Mouse (Mus musculus): ENCODE results near the gene Serpinb6d. TPM values are rescaled to one million over a fixed set of nuclear protein-coding genes. Genes with fewer than 3 reads are reported as not detected.

Serpinb6d gene
- not detected for total RNA-seq (2021)
- long read RNA-seq, experiment 1, result 0 reads
- long read RNA-seq, experiment 2, result 0 reads

- no peak for DNase-seq
These were observed at the start of gene Serpinb6d for GRCm38 (mm10) chr13:33661105-33661504. Serpinb6d (plus strand) TSS chr13:33661405.

- no peak for DNase-seq
These were observed 38.3 kb upstream of the Serpinb6d start for GRCm38 (mm10) chr13:33622921-33623320.

GRCm38 (mm10) chr13:33642540-33642939 is 18.7 kb upstream of the Serpinb6d start:
- DNase-seq, result no peak

GRCm38 (mm10) chr13:33662550-33662949 is 1.3 kb downstream of the Serpinb6d start:
- no peak for DNase-seq

- no peak for DNase-seq
These were observed 59.1 kb downstream of the Serpinb6d start for GRCm38 (mm10) chr13:33720296-33720695.

Other genes starting within 250 kb of the Serpinb6d start
- not detected for gene Serpinb9g, start 176.6 kb upstream of the Serpinb6d start, total RNA-seq (2021)
- not detected for gene Serpinb6e, start 182.0 kb downstream of the Serpinb6d start, total RNA-seq (2021)
- gene Serpinb6c, start 244.3 kb downstream of the Serpinb6d start, total RNA-seq (2021), result under 1 TPM in 1 of 2 experiments, not detected in 1; 0.36 TPM

Data from adrenal gland, postnatal 36 days (tissue).